Mouse (Mus musculus): ENCODE data around the gene Echdc3.

GRCm38 (mm10) chr2:6252491-6252890 lies 39.7 kb upstream of the Echdc3 start:
- TF ChIP-seq TAL1 (IDR thresholded peaks at IDR 0.05; ENCODE audit: low read length) = no peak
- TF ChIP-seq GATA1 (IDR thresholded peaks at IDR 0.05; ENCODE audit: low read length) = no peak
